Mouse (Mus musculus) kidney, adult 2 months (tissue): ENCODE data around the gene Slc39a11. TPM values are rescaled to one million over a fixed set of nuclear protein-coding genes. Genes with fewer than 3 reads are reported as not detected.

Source experiments
- DNase-seq: peaks from one replicate; pipeline ENCODE4 v3.0.0; 2021
- H3K27ac ChIP-seq: fragments of 200-500 bp; 2 replicates; pipeline ENCODE4 v1.5.1; 2012; ENCODE audit warnings: low read depth, low read length, control low read depth, inconsistent platforms; ENCODE audit not compliant: insufficient read depth
- H3K27me3 ChIP-seq: fragments of 200-500 bp; replicated peaks from 2 replicates; pipeline ENCODE4 v1.6.1; 2012; ENCODE audit warnings: mild to moderate bottlenecking, moderate library complexity, low read length, inconsistent platforms; ENCODE audit not compliant: control insufficient read depth, insufficient read depth
- H3K36me3 ChIP-seq: fragments of 200-500 bp; 2 replicates; pipeline ENCODE4 v1.6.1; 2012; ENCODE audit warnings: mild to moderate bottlenecking, moderate library complexity, low read length, inconsistent platforms; ENCODE audit not compliant: control insufficient read depth, insufficient read depth
- H3K4me1 ChIP-seq: fragments of 200-500 bp; 2 replicates; pipeline ENCODE4 v1.6.1; 2011; ENCODE audit warnings: low read length; ENCODE audit not compliant: control insufficient read depth, insufficient read depth
- H3K4me3 ChIP-seq: fragments of 200-500 bp; 2 replicates; pipeline ENCODE4 v1.5.1; 2011; ENCODE audit warnings: mild to moderate bottlenecking, low read depth, low read length, control low read depth; ENCODE audit not compliant: insufficient read depth
- CTCF ChIP-seq: fragments of 200-500 bp; conservative IDR thresholded peaks from 2 replicates; pipeline ENCODE4 v1.5.1; 2011; ENCODE audit warnings: low read depth, mild to moderate bottlenecking, control low read depth, low read length, moderate library complexity, mixed read lengths; ENCODE audit not compliant: insufficient read depth, insufficient read length
- POLR2A ChIP-seq: fragments of 200-500 bp; IDR thresholded peaks from one replicate; pipeline ENCODE4 v1.6.1; 2011; ENCODE audit warnings: low read depth, low read length, control low read depth
- WGBS: fragments of 180-500 bp; shearing (Covaris S2); methylation state at CpG from one replicate; pipeline ENCODE4 v1.1.7; 2018; 5-methylcytosine and 5-hydroxymethylcytosine counted together
- polyA plus RNA-seq: library from polyadenylated mRNA; depleted of rRNA; stranded (reverse); fragments of >200 nt; gene quantifications from 2 replicates; pipeline ENCODE4 v1.2.3, GENCODE M21; 2012

Slc39a11 gene
- polyA plus RNA-seq, 1 experiment = 24.5 TPM

- Histone ChIP-seq H3K27ac (no peak overlapping the region), H3K4me3 (no peak overlapping the region), H3K36me3 (no peaks in the 10 kb centered on the region), H3K4me1 (no peaks in the 10 kb centered on the region), H3K27me3 (no peaks in the 10 kb centered on the region)
- no peak for DNase-seq
- TF ChIP-seq POLR2A (no peak), CTCF (no peak)
- WGBS = 50% methylated on average over 5 of the region's 5 CpGs
Observed at GRCm38 (mm10) chr11:113334444-113334881, 315.4 kb downstream of the Slc39a11 start.

- 69% methylated on average over 9 of the region's 9 CpGs for WGBS
- Histone ChIP-seq H3K27ac (no peak overlapping the region), H3K27me3 (no peaks in the 10 kb centered on the region), H3K36me3 (no peaks in the 10 kb centered on the region), H3K4me3 (no peak overlapping the region), H3K4me1 (no peaks in the 10 kb centered on the region)
- TF ChIP-seq POLR2A (no peak), CTCF (no peak)
- DNase-seq = no peak
Observed at GRCm38 (mm10) chr11:113333535-113333934, 316.3 kb downstream of the Slc39a11 start.

GRCm38 (mm10) chr11:113330061-113330591 is 319.8 kb downstream of the Slc39a11 start:
- H3K4me1 ChIP-seq = no peaks in the 10 kb centered on the region
- H3K27ac ChIP-seq = no peak overlapping the region
- DNase-seq = no peak
- no peaks in the 10 kb centered on the region for H3K36me3 ChIP-seq
- WGBS = 84% methylated on average over 13 of the region's 13 CpGs
- H3K27me3 ChIP-seq = no peaks in the 10 kb centered on the region
- H3K4me3 ChIP-seq = no peak overlapping the region
- TF ChIP-seq POLR2A (no peak), CTCF (no peak)

- no peak for TF ChIP-seq CTCF
- no peak for TF ChIP-seq POLR2A
- Histone ChIP-seq H3K4me1 (no peaks in the 10 kb centered on the region), H3K4me3 (no peak overlapping the region), H3K36me3 (no peaks in the 10 kb centered on the region), H3K27ac (no peak overlapping the region), H3K27me3 (no peaks in the 10 kb centered on the region)
- DNase-seq = no peak
- WGBS = 94% methylated on average over 3 of the region's 3 CpGs
Observed at GRCm38 (mm10) chr11:113327499-113328062, 322.3 kb downstream of the Slc39a11 start.

- H3K27me3 ChIP-seq = no peaks in the 10 kb centered on the region
- TF ChIP-seq CTCF (peak; percentile 69), POLR2A (no peak)
- H3K4me3 ChIP-seq = no peak overlapping the region
- DNase-seq = peak; percentile 48
- H3K4me1 ChIP-seq = no peaks in the 10 kb centered on the region
- no peak overlapping the region for H3K27ac ChIP-seq
- H3K36me3 ChIP-seq = no peaks in the 10 kb centered on the region
- 31% methylated on average over 18 of the region's 18 CpGs for WGBS
Observed at GRCm38 (mm10) chr11:113326387-113327011, 323.4 kb downstream of the Slc39a11 start.

GRCm38 (mm10) chr11:113321601-113322000 is 328.3 kb downstream of the Slc39a11 start:
- DNase-seq = no peak
- WGBS = 97% methylated on average over 3 of the region's 3 CpGs
- no peak overlapping the region for H3K4me3 ChIP-seq
- H3K27me3 ChIP-seq = no peaks in the 10 kb centered on the region
- no peak overlapping the region for H3K27ac ChIP-seq
- TF ChIP-seq POLR2A (no peak), CTCF (no peak)
- no peaks in the 10 kb centered on the region for H3K36me3 ChIP-seq
- no peaks in the 10 kb centered on the region for H3K4me1 ChIP-seq

GRCm38 (mm10) chr11:113309265-113309951 is 340.5 kb downstream of the Slc39a11 start:
- Histone ChIP-seq H3K27ac (no peak overlapping the region), H3K36me3 (no peaks in the 10 kb centered on the region), H3K4me3 (no peak overlapping the region), H3K4me1 (no peaks in the 10 kb centered on the region), H3K27me3 (no peaks in the 10 kb centered on the region)
- DNase-seq = no peak
- 67% methylated on average over 10 of the region's 10 CpGs for WGBS
- TF ChIP-seq POLR2A (no peak), CTCF (no peak)
